Mouse (Mus musculus) MEL (cell line): Measurements from ENCODE around the gene Stx18.

Source experiments
- MAZ ChIP-seq: IDR thresholded peaks from 2 replicates; pipeline ENCODE4 v1.6.1; 2012; ENCODE audit warnings: low read depth, mild to moderate bottlenecking, inconsistent platforms, low read length, improper control_type of control experiment
- POLR2A ChIP-seq, 2 experiments: IDR thresholded peaks; 2 replicates each; pipeline ENCODE4 v1.6.1; 2011 to 2012; ENCODE audit warnings: low read length in 2 of 2, mild to moderate bottlenecking in 2 of 2, control low read depth in 1 of 2, improper control_type of control experiment in 1 of 2, low read depth in 1 of 2, moderate library complexity in 1 of 2; ENCODE audit not compliant: control insufficient read depth in 1 of 2, insufficient read depth in 1 of 2, poor library complexity in 1 of 2
- ZMIZ1 ChIP-seq: IDR thresholded peaks from 2 replicates; pipeline ENCODE4 v1.6.1; 2012; ENCODE audit warnings: low read depth, mild to moderate bottlenecking, inconsistent platforms, low read length, improper control_type of control experiment, moderate library complexity

DNA sequence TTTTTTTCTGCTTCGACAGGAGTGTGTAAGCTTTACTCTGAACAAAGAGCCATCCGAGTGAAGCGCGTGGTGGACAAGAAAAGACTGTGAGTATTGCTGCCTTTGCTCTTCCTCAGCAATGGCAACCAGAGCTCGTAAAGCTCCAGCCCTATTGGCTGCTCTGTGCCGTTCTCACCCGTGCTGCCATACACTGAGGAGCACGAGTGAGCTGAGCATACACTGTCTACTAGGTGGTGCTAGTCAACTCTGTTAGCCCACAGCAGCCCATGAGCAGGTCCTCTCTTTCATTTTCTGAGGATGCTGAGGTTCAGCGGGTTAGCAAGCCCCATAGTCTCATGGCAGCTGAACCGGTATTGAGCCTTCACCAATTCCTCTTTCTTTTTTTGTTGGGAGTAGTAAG lies 68.3 kb downstream of the Stx18 start:
- TF ChIP-seq ZMIZ1 (no peak), MAZ (no peak), POLR2A (IDR thresholded peaks at IDR 0.05; ENCODE audit: control insufficient read depth in 1 of 2, insufficient read depth in 1 of 2, low read depth in 1 of 2, low read length in 2 of 2, poor library complexity in 1 of 2) (no peak)
